Mouse (Mus musculus) left cerebral cortex, postnatal 14 days (tissue): Measurements from ENCODE around the gene Ubl4a. TPM values are rescaled to one million over a fixed set of nuclear protein-coding genes. Genes with fewer than 3 reads are reported as not detected.

Experiments
- microRNA-seq, 2 experiments: library from miRNA; unstranded; fragments of <30 nt; microRNA quantifications; one replicate each; pipeline ENCODE4 v1.2.0; 2022
- total RNA-seq, 2 experiments: library from RNA; stranded (reverse); gene quantifications; 2 replicates each; pipeline ENCODE4 v1.2.3; 2021

The Ubl4a gene
- total RNA-seq, 2 experiments from 2014 or later = 59.0 to 62.6 TPM

Small RNA genes lying within 50 kb of the gene (microRNA-seq; reads per million reads assigned to microRNA genes)
- 0 to 0.53 reads per million in 2 experiments for gene Mir7092

Other genes with a start within 250 kb of the Ubl4a start
- gene Opn1mw, start 245.8 kb downstream of the Ubl4a start, total RNA-seq = under 1 TPM in 1 of 2 experiments, not detected in 1; 0.59 TPM
- 10 to 100 TPM; 74.2 to 75.5 TPM for gene Mecp2, start 237.9 kb downstream of the Ubl4a start, total RNA-seq
- not detected for gene Tex28, start 205.4 kb downstream of the Ubl4a start, total RNA-seq
- gene Tktl1, start 196.0 kb downstream of the Ubl4a start, total RNA-seq = not detected
- 100 to 1,000 TPM in 1 of 2 experiments, 10 to 100 TPM in 1; 89.1 to 100 TPM for gene Flna, start 123.4 kb downstream of the Ubl4a start, total RNA-seq
- 10 to 100 TPM; 38.9 to 40.4 TPM for gene Emd, start 118.5 kb downstream of the Ubl4a start, total RNA-seq
- gene Rpl10, start 102.4 kb downstream of the Ubl4a start, total RNA-seq = 100 to 1,000 TPM; 124 to 140 TPM
- gene Taz, start 91.3 kb downstream of the Ubl4a start, total RNA-seq = 10 to 100 TPM; 51.2 to 53.1 TPM
- 1 to 10 TPM; 1.4 to 2.0 TPM for gene Dnase1l1, start 90.9 kb downstream of the Ubl4a start, total RNA-seq
- 100 to 1,000 TPM; 351 to 367 TPM for gene Atp6ap1, start 76.1 kb downstream of the Ubl4a start, total RNA-seq
- gene Gdi1, start 68.2 kb downstream of the Ubl4a start, total RNA-seq = 100 to 1,000 TPM; 663 to 673 TPM
- gene Fam50a, start 60.2 kb downstream of the Ubl4a start, total RNA-seq = 10 to 100 TPM; 35.4 to 38.5 TPM
- 10 to 100 TPM; 33.3 to 33.8 TPM for gene Plxna3, start 44.2 kb downstream of the Ubl4a start, total RNA-seq
- gene Lage3, start 19.6 kb downstream of the Ubl4a start, total RNA-seq = 10 to 100 TPM; 30.5 to 33.0 TPM
- 1 to 10 TPM; 2.1 to 3.2 TPM for gene Slc10a3, start 131 bp upstream of the Ubl4a start, total RNA-seq
- gene Fam3a, start 20.1 kb upstream of the Ubl4a start, total RNA-seq = 10 to 100 TPM; 20.0 to 27.0 TPM
- gene Ikbkg, start 20.1 kb upstream of the Ubl4a start, total RNA-seq = 10 to 100 TPM; 41.9 to 46.8 TPM
- 10 to 100 TPM; 22.8 to 24.4 TPM for gene G6pdx, start 56.0 kb upstream of the Ubl4a start, total RNA-seq
- not detected for gene Gm6880, start 108.2 kb upstream of the Ubl4a start, total RNA-seq
- not detected for gene Olfr1326-ps1, start 201.7 kb upstream of the Ubl4a start, total RNA-seq
- not detected for gene Olfr1325, start 219.5 kb upstream of the Ubl4a start, total RNA-seq